Mouse (Mus musculus): ENCODE data around the gene Vmn1r1. TPM values are rescaled to one million over a fixed set of nuclear protein-coding genes. Genes with fewer than 3 reads are reported as not detected.

The Vmn1r1 gene
- not detected in 2 replicates for polyA plus RNA-seq (2012; ENCODE audit: low replicate concordance)

DNA sequence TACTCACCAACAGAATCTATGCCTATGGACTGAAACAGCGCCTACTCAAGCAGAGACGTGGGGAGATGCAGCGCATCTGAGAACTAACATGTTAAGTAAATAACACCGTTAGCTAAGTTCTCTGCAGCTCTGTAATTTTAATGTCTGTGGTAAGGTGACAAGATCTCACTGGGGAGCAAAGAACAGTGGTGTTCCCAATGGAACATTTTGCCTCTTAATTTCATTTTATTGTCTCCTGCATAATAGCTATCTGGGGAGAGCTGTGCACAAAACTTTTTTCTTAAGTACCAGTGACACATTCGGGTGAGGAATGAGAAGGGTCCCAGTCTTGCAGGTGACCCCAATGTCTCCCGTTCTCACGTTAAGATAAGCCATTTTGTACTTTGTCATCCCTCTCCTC, at the start of gene Vmn1r1:
Gene Vmn1r1 (minus strand): TSS at position 101 of the 400 bp plus-strand sequence.

DNA sequence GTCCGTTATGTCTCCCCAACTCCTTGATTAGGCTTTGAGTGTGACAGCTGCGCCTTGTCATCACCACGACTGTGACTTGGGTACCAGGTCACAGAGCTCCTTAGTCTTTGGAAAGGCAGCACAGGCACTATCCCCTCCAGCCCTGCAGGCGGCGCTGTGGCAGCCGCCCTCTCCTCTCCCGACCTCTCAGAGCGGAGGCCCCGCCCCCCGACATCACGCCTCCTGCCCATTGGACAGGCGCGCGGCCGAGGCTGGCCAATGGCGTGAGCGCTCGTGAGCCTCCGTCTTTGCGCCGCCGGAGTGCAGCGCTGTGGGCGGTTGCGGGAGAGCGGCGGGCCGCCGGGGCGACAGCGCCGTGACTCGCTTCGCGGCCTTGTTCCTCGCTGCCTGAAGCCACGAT, 39.8 kb downstream of the Vmn1r1 start, which contains the start of gene Srp9:
Gene Srp9 (plus strand): TSS at position 232 of the 400 bp plus-strand sequence.

Other genes with a start within 250 kb of the Vmn1r1 start
- gene Enah, start 144.5 kb downstream of the Vmn1r1 start, polyA plus RNA-seq (2012; ENCODE audit: low replicate concordance), result 1.9 and 3.6 TPM in 2 replicates
- gene Srp9, start 39.7 kb downstream of the Vmn1r1 start, polyA plus RNA-seq (2012; ENCODE audit: low replicate concordance), result 30.6 and 34.9 TPM in 2 replicates
- gene Degs1, start 118.3 kb upstream of the Vmn1r1 start, polyA plus RNA-seq (2012; ENCODE audit: low replicate concordance), result 28.1 and 32.3 TPM in 2 replicates
- 21.5 and 173 TPM in 2 replicates for gene Fbxo28, start 177.1 kb upstream of the Vmn1r1 start, polyA plus RNA-seq (2012; ENCODE audit: low replicate concordance)
- gene Trp53bp2, start 244.7 kb upstream of the Vmn1r1 start, polyA plus RNA-seq (2012; ENCODE audit: low replicate concordance), result 6.0 and 29.1 TPM in 2 replicates

Measured in hematopoietic multipotent progenitor cell, adult 10-12 weeks (in vitro differentiated cells).